Mouse (Mus musculus): Measurements from ENCODE around the gene Adi1.

GRCm38 (mm10) chr12:28686199-28686879 lies 11.3 kb downstream of the Adi1 start:
- TF ChIP-seq POLR2A (IDR thresholded peaks at IDR 0.05; ENCODE audit: extremely low read depth, insufficient read depth, low read length) = no peak
- TF ChIP-seq CTCF (IDR thresholded peaks at IDR 0.05; ENCODE audit: extremely low read depth, insufficient read depth, low read length) = no peak

All from cortical plate, adult 2 months (tissue).